Mouse (Mus musculus): ENCODE results near the gene Stxbp5.

DNA sequence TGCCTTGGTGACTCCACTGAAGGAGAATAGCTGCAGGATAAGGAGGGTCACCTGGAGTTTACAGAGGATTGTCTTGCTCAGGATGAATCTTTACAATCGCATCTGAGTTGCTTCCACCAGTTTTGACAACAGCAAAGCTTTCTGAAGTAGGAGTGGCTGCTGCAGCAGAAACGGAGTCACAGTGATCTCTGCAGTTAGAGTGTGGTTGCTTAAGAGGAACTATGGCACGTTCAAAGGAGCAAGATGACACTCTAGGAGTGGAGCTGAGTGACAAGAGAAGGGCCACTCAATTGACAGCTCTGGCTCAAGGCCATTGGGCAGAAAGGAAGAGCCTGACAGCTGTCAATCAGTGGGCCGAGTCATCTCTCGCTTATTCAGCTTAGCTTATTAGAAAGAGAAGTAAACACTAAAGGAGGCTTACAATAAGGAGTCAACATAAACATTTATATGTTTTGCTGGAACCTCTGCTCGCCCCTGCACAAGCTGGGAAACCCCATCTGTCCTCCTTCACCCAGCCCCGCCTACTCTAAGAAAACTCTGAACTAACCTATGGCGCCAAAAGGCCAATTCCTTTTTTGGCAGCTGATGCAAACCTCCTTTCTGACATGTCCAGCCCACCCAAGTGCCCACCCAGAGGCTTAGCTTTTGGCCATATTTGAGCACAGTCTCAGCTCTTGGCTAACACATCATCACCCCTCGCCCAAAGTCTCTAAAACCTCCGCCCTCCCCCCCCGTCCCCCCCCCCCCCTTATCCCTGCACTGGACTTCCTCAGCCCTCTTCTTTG lies 178.2 kb downstream of the Stxbp5 start:
- TF ChIP-seq CTCF (IDR thresholded peaks at IDR 0.05; ENCODE audit: borderline replicate concordance, extremely low read depth, insufficient read depth, insufficient read length), result no peak
- no peak for TF ChIP-seq POLR2A (IDR thresholded peaks at IDR 0.05; ENCODE audit: borderline replicate concordance, extremely low read depth, insufficient read depth, insufficient read length, poor library complexity, severe bottlenecking)
